Mouse (Mus musculus): ENCODE data around the gene Zfp335.
"Not testable (repeated sequence)": the region's sequence is repeated elsewhere in the genome, so short reads cannot be mapped to it uniquely, and the experiment has no call there.

Zfp335 gene

DNA sequence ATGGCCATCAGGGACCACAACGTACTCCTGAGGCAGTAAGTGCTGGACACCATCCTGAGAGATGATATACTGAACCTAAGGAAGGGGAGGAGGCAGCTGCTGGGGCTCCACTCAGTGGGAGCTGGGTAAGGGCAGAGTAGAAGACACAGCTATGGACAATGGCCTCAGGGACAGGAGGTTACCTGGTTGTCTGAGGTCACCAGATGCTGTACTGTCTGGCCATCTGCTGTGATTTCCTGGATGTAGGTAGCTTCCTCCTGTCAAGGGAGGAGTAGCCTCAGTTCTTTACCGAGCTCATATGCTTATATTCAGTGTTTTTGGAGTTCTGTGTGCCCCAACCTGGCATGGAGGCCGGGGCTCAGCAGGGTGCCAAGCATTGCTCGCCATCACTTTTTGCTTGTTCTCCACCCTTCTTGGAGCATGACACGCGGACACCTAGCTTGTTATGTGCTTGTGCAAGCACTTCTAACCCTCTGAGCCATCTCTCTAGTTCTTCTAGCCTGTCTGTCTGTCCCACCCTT, 18.8 kb downstream of the Zfp335 start:
- DNase-seq: no peak

DNA sequence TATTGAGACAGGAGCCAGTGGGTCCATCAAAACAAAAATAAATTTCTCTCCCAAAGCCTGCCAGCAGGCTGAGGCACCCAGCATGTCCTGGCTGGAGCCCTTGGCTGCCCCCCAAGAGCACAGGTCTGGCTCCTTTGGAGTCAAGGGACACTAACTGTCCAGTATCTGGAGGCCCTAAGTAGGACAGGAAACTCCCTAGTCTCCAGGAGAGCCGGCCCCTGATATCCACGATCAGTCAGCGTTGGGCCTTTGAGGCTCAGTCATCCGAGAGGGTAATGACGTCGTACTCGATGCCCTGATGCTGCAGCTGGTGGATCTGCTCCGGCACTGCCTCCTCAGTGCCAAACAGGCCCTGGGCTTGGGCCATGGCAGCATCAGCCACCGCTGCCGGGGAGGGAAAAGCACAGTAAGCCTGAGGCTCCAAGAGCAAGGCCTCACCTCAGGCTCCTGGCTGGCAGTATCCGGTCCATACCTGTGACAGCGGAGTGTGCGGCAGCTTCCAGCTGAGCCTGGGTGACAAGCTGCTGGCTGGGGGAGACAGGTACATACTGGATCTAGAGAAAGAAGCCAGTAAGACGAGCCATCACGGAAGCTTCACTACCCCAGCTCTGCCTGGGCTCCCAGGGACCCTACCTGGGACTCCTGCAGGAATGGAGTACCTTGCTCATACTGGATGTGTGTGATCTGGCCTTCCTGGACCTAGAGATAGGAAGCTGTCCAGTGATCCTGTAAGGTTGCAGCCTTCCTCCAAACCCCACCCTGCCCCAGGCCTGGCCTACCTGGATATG, 19.5 kb downstream of the Zfp335 start:
- DNase-seq: no peak

DNA sequence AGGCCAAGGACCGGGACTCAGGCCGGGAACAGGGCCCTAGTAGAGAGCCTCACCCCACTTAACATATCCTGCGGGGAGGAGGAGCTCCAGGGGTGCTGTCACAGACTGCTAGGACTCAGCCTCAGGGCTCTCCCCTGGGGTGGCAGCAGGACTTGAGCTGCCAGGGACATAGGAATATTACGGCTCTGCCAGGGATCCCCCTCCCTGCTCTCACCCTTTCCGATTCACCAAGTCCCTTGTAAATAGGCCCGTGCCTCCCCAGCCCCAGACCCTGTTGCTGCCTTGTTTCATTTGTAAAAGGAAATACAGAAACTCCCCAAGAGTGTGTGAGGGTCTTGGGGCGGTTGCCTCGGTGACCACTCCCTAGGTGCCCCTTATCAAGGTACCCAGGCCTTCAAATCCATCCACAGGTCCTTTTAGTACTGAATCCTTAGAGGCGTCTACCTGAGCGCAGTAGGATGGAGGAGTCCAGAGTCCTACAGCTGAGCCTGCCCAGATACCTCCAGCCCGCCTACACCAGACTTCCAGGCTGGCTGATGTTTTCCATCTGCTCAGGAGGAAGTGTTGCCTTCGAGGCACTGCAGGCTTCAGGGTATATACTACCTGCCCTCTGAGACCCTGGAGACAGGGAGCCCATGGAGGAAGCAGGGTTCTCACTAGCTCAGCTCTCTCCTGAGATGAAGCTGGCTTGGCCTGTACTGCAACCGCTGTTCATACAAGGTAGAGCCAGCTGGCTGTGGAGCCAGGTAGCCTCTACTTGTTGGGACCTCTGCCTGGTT, 20.3 kb downstream of the Zfp335 start:
- DNase-seq: no peak

DNA sequence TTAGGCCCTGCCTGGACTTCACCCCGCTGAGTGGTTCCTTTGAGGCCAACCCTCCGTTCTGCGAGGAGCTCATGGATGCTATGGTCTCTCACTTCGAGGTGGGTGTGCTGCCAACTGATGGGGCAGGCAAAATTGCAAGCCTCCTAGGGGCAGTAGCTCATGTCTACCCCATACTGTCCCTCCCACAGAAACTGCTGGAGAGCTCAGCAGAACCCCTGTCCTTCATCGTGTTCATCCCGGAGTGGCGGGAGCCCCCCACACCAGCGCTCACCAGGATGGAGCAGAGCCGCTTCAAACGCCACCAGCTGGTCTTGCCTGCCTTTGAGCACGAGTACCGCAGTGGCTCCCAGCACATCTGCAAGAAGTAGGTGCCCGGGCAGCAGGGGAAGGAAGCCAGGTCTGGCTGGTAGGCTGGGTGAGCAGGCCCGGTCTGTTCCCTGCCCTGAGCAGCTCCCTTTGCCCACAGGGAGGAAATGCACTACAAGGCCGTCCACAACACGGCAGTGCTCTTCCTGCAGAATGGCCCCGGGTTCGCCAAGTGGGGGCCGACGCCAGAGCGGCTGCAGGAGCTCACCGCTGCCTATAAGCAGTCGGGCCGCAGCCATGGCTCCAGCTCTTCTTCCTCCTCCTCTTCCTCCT, 21.0 kb downstream of the Zfp335 start:
- no peak for DNase-seq

DNA sequence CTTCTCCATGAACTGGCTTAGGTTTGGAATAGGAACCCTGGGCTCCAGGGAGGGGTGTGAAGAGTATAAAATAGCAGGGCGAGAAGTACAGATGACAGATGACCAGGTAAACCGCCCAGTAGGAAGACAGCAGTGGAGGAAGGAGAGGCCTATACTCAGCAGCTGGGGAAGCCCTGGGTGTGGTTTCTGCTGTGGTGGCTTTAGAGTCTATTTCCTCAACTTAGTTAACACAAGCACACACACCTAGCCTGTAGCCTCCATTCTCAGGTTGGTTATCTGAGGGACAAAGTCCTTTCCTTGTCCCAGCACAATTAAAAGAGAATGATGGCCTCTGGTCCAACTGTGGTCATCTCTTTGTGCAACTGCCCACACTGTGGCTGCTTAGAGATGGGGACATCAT, 21.6 kb downstream of the Zfp335 start:
- no peak for DNase-seq

DNA sequence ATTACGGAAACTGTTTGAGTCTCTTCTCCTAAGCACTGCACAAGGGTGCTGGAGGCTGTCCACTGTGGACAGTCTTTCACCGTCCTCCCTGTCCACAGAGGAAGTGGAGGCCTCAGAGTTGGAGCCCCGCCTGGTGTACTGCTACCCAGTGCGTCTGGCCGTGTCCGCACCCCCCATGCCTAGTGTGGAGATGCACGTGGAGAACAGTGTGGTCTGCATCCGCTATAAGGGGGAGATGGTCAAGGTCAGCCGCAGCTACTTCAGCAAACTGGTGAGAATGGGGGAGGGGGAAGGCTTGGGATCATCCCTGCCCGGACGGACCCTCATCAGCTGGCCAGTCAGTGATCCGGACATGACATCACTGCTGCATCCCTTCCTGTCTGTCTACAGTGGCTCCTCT, 22.6 kb downstream of the Zfp335 start:
- DNase-seq: no peak

DNA sequence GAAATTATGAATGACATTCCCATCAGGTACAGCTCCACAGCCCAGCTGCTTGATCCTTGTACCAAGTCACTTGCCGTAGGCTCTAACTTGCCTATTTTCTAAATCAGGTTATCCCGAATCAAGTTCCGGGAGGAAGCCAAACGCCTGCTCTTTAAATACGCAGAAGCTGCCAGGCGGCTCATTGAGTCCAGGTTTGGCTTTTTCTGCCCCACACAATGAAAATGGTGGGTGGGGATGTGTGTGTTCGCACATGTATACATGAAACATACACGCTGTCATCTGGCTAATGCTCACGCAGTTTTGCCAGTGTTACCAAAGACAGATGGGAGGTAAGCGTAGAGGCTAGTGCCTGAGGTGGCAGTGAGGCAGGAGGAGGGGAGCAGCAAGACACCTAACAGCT, 24.9 kb downstream of the Zfp335 start:
- DNase-seq: no peak

DNA sequence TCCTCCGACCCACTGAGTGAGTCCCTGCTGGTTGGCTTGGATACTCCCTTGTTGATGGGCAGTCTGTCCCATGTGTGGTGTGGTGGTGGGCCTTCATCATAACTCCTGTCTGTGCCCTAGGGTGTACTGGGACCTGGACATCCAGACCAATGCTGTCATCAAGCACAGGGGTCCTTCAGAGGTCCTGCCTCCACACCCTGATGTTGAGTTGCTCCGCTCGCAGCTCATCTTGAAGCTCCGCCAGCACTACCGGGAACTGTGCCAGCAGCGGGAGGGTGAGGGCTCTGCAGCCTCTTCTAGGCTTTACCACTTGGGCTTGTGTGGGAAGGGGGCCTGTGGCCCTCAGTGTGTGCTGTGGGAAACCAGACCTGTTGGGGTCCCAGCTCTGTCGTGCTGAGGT, 25.8 kb downstream of the Zfp335 start:
- peak; percentile 81 to 86 for DNase-seq

DNA sequence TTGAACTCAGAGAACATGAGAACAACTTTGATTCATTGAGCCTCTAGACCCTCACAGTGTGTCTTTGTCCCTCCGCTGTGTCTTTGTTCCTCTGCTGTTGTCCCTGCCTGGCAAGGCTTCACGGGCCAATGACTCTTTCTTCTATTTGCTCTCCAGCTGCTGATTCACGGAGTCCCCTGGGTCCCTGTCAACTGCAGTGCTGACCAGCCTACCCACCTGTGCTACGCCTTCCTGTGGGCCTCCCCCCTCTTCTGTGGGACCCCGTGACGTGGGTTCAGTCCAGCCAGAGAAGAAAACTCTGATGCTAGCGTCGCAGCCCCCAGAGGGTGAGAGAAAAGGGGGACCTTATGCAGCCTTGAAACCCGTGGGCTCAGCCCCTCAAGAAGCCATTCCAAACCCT, 28.9 kb downstream of the Zfp335 start:
- DNase-seq: no peak

DNA sequence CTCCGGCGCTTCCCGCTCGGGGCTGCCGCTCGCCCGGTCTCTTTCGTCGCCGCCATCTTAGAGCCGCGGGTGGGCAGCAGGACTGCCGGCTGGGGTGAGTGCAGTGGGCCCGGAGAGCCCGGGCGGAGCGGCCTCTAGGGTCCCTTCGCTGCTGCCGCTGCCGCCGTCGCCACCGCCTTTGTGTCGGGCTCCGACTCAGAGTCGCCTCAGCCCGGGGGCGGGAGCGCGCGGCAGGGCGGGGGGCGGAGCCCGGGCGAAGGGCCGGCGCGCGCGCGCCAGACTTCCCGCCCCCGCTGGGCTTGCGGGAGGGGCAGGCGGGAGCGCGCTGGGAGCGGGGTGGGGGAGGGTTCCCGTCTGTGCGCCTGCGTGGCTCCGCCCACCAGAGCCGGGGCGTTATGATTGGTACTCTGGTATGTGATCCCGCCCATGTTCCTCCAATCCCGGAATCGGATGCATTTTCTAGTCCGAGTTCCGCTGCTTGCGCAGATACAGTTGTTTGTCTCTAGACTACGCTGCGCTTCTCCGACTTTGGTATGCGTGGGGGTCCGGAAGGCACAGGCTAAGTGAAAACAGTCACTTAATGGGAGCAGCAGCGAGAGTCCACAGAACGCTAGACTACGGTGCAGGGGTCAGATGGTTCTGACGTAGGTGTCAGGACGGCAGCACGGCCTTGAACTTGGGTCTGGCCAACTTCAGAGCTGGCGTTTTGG, 31.8 kb downstream of the Zfp335 start:
- DNase-seq: peak; percentile 96

DNA sequence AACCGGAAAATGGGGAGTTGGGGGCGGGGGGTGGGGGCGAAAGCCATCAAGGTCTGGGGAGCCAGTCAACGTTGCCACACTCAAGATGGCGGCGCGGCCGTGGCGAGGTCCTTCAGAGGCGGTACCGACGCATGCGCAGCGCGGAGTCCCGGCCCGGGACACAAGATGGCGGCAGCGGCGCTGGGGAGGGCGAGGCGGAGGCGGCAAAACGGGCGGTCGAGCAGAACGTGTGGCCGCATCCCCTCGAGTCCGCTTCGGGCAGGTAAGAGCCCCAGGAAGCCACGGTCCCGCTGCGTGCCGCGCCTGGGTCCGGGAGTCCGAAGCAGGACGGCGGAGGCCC, 32.4 kb downstream of the Zfp335 start, which contains the start of gene Pcif1:
Gene Pcif1, plus strand, starts transcription at position 77 of the 340 bp plus-strand sequence.
- peak; percentile 93 to 95 for DNase-seq

DNA sequence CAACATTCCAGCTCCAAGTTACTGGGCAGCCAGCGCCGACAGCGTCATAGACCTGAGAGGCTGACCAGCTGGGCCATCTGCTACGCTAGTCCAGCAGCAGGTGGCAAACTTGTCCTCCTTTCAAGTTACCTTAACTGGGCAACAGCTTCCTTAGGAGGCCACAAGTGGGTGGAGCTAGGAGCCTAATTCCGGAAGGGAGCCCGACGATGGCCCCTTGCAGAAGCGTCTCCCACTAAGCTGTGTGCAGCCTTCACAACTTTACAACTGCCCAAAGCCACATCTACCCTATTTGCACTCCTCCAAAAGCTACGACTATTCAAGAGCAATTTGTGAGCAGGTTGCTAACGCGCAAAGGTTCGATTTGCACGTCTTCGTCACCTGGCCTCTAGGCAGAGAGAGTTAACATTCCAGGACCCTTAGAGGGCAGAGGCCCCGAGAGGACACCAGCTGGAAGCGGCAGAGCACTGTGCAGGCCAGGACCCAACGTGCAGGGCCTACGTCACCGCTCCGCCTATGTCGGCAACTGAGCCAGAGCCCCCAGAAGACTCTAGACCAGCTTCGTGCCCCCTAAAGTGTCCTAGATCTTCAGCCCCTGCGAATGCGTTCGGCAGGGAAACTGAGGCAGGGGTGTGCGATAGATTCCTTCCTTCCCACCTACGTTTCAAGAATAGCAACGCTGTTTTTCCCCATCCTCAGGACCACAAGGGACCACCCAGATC, 32.9 kb downstream of the Zfp335 start:
- peak; percentile 69 to 77 for DNase-seq

DNA sequence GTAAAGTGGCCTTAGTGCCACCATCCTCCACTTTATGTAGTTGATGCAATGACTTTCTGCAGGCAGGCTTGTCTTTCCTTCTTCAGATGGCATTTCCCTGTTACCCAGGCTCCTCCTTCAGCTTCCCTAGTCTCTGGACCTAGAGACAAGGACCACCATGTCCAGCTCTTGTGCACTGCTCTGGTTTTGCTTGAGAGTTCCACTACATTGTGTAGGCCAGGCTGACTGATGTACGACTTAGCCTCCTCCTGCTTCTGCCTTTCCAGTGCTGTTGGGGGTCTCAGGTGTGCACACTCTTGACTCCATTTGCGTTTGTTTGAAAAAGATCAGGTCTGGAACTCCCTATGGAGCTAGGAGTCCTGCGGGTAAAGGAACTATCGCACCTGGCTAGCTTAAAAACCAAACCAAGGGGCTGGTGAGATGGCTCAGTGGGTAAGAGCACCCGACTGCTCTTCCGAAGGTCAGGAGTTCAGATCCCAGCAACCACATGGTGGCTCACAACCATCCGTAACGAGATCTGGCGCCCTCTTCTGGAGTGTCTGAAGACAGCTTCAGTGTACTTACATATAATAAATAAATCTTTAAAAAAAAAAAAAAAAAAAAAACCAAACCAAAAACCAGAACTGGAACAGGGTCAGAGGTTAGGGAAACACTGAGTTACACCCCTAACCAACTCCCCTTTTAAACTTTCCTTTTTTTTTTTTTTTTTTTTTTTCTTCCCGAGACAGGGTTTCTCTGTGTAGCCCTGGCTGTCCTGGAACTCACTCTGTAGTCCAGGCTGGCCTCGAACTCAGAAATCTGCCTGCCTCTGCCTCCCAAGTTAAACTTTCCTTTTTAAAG, 34.0 kb downstream of the Zfp335 start:
- DNase-seq: not testable (repeated sequence)

DNA sequence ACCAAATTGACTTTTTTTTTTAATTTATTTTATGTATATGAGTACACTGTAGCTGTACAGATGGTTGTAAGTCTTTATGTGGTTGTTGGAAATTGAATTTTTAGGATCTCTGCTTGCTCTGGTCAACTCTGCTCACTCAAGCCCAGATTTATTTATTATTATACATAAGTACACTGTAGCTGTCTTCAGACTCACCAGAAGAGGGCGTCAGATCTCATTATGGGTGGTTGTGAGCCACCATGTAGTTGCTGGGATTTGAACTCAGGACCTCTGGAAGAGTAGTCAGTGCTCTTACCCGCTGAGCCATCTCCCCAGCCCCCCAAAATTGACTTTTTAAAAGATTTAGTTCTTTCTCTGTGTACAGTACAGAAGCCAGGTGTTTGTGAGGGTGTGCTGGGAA, 35.9 kb downstream of the Zfp335 start:
- not testable (repeated sequence) for DNase-seq

DNA sequence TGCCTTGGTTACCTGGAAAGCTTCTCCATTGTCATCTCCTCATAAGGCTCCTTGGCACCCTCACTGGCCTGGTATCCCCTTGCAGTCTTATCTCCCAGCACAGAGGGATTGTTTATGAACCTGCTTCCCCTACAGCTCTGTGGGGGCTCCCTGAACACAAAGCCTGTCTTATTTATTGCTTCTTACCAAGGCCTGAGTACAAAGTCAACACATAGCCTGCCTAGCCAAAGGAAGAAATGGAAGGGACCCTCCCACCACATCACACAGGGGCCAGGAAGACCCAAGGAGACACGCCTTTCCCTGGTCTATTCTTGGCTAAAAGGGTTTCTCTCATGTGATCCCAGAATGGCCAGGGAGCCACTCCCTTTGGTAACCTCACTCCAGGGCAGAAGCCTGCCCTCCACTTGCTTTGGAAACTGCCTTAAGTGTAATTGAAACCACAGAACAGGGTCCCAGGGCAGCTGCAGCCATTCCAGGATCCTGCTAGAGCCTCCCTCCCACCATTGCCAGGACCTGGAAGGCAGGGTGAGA, 37.3 kb downstream of the Zfp335 start:
- DNase-seq: peak; percentile 65 to 82

DNA sequence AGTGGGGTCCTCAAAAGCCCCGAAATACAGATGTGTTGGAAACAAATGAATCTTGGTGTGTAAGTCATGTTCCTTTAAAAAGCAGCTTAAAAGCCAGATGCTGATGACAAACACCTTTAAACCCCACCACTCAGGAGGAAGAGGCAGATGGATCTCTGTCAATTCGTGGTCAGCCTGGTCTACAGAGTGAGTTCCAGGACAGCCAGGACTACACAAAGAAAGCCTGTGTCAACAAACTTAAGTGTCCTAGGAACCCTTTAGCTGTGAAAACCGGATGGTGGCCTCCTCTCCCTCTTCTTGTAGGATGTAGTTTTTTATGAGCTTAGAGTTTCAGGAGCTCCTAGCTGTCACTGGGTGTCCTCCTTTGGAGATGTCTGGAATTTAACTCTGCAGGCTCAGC, 37.9 kb downstream of the Zfp335 start:
- DNase-seq: no peak

DNA sequence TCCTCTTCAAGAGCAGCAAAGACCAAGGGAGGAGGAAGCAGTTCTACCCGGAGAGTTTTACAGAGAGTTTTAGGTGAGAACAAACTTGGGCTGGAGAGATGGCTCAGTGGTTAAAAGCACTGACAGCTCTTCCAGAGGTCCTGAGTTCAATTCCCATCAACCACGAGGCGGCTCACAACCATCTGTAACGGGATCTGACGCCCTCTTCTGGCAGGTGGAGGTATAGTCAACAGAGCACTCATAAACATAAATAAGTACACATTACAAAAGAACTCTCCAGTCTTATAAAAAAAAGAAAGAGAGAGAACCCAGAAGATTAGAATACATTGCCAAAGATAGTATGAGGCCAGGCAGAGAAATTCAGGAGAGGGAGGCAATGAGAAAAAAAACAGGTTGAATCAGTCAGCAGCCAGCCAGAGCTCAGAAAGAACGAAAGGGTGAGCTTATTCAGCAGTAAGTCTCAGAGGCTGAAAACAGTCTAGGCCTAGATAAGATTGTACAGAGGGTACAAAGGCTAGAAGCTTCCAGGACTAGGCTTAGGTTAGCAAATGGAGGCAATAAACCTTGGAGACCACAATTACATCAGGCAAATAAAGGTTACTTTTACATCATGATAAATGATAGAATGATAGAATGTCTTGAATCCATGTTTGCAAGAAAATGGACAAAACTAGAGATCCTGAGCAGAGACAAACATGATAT, 39.8 kb downstream of the Zfp335 start:
- no peak for DNase-seq

DNA sequence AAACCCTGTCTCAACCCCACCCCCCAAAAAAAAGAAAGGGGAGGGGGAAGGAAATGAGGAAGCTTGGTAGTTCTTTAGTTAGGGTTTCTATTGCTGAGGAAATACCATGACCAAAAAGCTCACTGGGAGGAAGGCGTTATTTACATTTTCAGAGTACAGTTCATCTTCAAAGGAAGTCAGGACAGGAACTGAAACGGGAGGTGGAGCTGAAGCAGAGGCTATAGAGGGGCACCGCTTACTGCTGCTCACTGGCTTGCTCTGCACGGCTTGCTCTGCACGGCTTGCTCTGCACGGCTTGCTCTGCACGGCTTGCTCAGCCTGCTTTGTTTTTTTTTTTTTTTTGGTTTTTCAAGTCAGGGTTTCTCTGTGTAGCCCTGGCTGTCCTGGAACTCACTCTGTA, 43.1 kb downstream of the Zfp335 start:
- DNase-seq: peak; percentile 43 to 57

DNA sequence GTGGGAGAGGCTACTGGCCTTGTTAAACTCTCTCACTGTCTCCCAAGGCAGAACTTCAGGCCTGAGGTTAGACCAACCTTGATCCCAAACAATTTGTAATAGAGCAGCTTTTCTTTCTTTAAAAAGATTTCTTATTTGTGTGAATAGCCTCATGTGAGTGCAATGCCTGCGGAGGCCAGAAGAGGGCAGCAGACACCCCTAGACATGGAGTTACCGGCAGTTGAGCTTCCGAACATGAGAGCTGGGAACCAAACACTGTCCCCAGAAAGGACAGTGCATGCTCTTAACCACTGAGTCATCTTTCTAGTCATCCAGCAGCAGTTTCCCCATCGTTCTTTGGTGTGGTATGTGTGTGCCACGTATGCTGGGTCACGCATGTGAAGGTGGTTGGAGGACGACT, 44.0 kb downstream of the Zfp335 start:
- no peak for DNase-seq

Measured in lung, postnatal 4 days (tissue).